Mouse (Mus musculus) heart, embryonic 14.5 days (tissue): ENCODE measurements around the gene Cpa3. TPM values are rescaled to one million over a fixed set of nuclear protein-coding genes. Genes with fewer than 3 reads are reported as not detected.

Source experiments
- ATAC-seq: fragments of 200-750 bp; cut with Nextera tagmentation; 2 replicates; pipeline ENCODE4 v1.8.0; 2017; ENCODE audit warnings: low read depth, moderate TSS enrichment; ENCODE audit not compliant: insufficient number of reproducible peaks, insufficient read depth, low FRiP score
- H3K27ac ChIP-seq, 2 experiments: fragments of 200-500 bp in 1 of 2; fragments of 300-500 bp in 1 of 2; sonication (generic) in 1 of 2; replicated peaks in 1 of 2; 2 replicates each; pipeline ENCODE4 v1.5.1; 2012 to 2014; ENCODE audit warnings: low read depth in 2 of 2, low read length in 2 of 2, control low read depth in 1 of 2, mild to moderate bottlenecking in 1 of 2, mixed read lengths in 1 of 2; ENCODE audit not compliant: control insufficient read depth in 1 of 2, insufficient read depth in 1 of 2
- H3K27me3 ChIP-seq: fragments of 300-500 bp; sonication (generic); 2 replicates; pipeline ENCODE4 v1.6.1; 2014; ENCODE audit warnings: mild to moderate bottlenecking, low read length, control low read depth; ENCODE audit not compliant: control insufficient read depth, insufficient read depth
- H3K36me3 ChIP-seq: fragments of 300-500 bp; sonication (generic); 2 replicates; pipeline ENCODE4 v1.6.1; 2014; ENCODE audit warnings: mild to moderate bottlenecking, control low read depth, low read length, mixed read lengths; ENCODE audit not compliant: control insufficient read depth, insufficient read depth
- H3K4me1 ChIP-seq, 2 experiments: fragments of 200-500 bp in 1 of 2; fragments of 300-500 bp in 1 of 2; sonication (generic) in 1 of 2; 2 replicates each; pipeline ENCODE4 v1.6.1; 2012 to 2014; ENCODE audit warnings: low read length in 2 of 2, control low read depth in 1 of 2, mixed read lengths in 1 of 2; ENCODE audit not compliant: control insufficient read depth in 2 of 2, insufficient read depth in 2 of 2
- H3K4me2 ChIP-seq: fragments of 300-500 bp; sonication (generic); 2 replicates; pipeline ENCODE4 v1.6.1; 2014; ENCODE audit warnings: mild to moderate bottlenecking, low read length
- H3K4me3 ChIP-seq, 2 experiments: fragments of 200-500 bp in 1 of 2; fragments of 300-500 bp in 1 of 2; sonication (generic) in 1 of 2; 2 replicates each; pipeline ENCODE4 v1.5.1; 2012 to 2014; ENCODE audit warnings: low read length in 2 of 2, mild to moderate bottlenecking in 2 of 2, control low read depth in 1 of 2, low read depth in 1 of 2, moderate library complexity in 1 of 2; ENCODE audit not compliant: control insufficient read depth in 1 of 2, insufficient read depth in 1 of 2
- H3K9ac ChIP-seq: fragments of 300-500 bp; sonication (generic); 2 replicates; pipeline ENCODE4 v1.6.1; 2014; ENCODE audit warnings: mild to moderate bottlenecking, low read length
- H3K9me3 ChIP-seq: fragments of 300-500 bp; sonication (generic); 2 replicates; pipeline ENCODE4 v1.6.1; 2016; ENCODE audit warnings: low read length, control low read depth; ENCODE audit not compliant: control insufficient read depth
- WGBS: fragments of 180-500 bp; shearing (Covaris S2); extraction: QIAGEN DNeasy Blood & Tissue Kit; methylation state at CpG from one replicate; pipeline ENCODE4 v1.1.7; 2014; 5-methylcytosine and 5-hydroxymethylcytosine counted together
- microRNA-seq: library from miRNA; unstranded; fragments of <30 nt; microRNA quantifications from one replicate; pipeline ENCODE4, GENCODE M21; 2016
- polyA plus RNA-seq: library from polyadenylated mRNA; unstranded; fragments of >200 nt; fragmentation: Nextera tagmentation; extraction: Ambion mirVana; gene quantifications from 2 replicates; pipeline ENCODE4 v1.2.1, GENCODE M21; 2014

Cpa3 gene
- polyA plus RNA-seq, 1 experiment from 2014 or later, result 4.4 TPM

GRCm38 (mm10) chr3:20188976-20189675, 52.9 kb downstream of the Cpa3 start:
- H3K36me3 ChIP-seq, result no peaks in the 10 kb centered on the region
- H3K4me3 ChIP-seq, result no peak overlapping the region
- H3K9ac ChIP-seq, result no peak overlapping the region
- ATAC-seq, result no peak
- H3K9me3 ChIP-seq, result no peaks in the 10 kb centered on the region
- no peaks in the 10 kb centered on the region for H3K27me3 ChIP-seq
- H3K27ac ChIP-seq, result peak overlapping the region in 1 of 2 experiments; percentile 65; a peak in 2 of 4 replicates
- H3K4me2 ChIP-seq, result peak overlapping the region; percentile 21; the same call in 1 of the 2 replicates
- H3K4me1 ChIP-seq, result peaks cover 2 to 4% of the 10 kb centered on the region in 2 experiments
- 10% methylated on average over 5 of the region's 5 CpGs for WGBS

GRCm38 (mm10) chr3:20172394-20172793, 69.6 kb downstream of the Cpa3 start:
- no peaks in the 10 kb centered on the region for H3K27me3 ChIP-seq
- no peak overlapping the region for H3K4me2 ChIP-seq
- ATAC-seq, result no peak
- no peak overlapping the region for H3K27ac ChIP-seq
- no peak overlapping the region for H3K4me3 ChIP-seq
- no peaks in the 10 kb centered on the region for H3K9me3 ChIP-seq
- no peak overlapping the region for H3K9ac ChIP-seq
- WGBS, result 87% methylated on average over 6 of the region's 6 CpGs
- H3K36me3 ChIP-seq, result no peaks in the 10 kb centered on the region
- no peaks in the 10 kb centered on the region for H3K4me1 ChIP-seq

- no peak overlapping the region for H3K9ac ChIP-seq
- H3K9me3 ChIP-seq, result no peaks in the 10 kb centered on the region
- H3K27ac ChIP-seq, result no peak overlapping the region
- no peak for ATAC-seq
- no peak overlapping the region for H3K4me2 ChIP-seq
- no peaks in the 10 kb centered on the region for H3K36me3 ChIP-seq
- H3K27me3 ChIP-seq, result no peaks in the 10 kb centered on the region
- no peaks in the 10 kb centered on the region for H3K4me1 ChIP-seq
- H3K4me3 ChIP-seq, result no peak overlapping the region
- 75% methylated on average over 1 of the region's 1 CpGs for WGBS
These were observed 74.5 kb downstream of the Cpa3 start for GRCm38 (mm10) chr3:20167487-20167886.

Small RNA genes within 50 kb of the gene (microRNA-seq; reads per million reads assigned to microRNA genes)
- gene Mir7007, result not detected

Other genes with a start within 250 kb of the Cpa3 start
- gene Hps3, start 206.9 kb downstream of the Cpa3 start, polyA plus RNA-seq, result 12.0 TPM in 2 replicates
- gene Hltf, start 184.4 kb downstream of the Cpa3 start, polyA plus RNA-seq, result 23.1 TPM in 2 replicates
- 778 and 797 TPM in 2 replicates for gene Gyg, start 86.9 kb downstream of the Cpa3 start, polyA plus RNA-seq
- 0.14 TPM in 1 of 2 replicates, not detected in the other for gene Cpb1, start 33.6 kb upstream of the Cpa3 start, polyA plus RNA-seq
- not detected in 2 replicates for gene Agtr1b, start 125.0 kb upstream of the Cpa3 start, polyA plus RNA-seq